Mouse (Mus musculus) T-cell, adult 2 months (primary cell): ENCODE results near the gene Stat2.

Experiments used
- DNase-seq: peaks from one replicate; pipeline ENCODE4 v3.0.0; 2022; ENCODE audit warnings: low spot score

Stat2 gene

GRCm38 (mm10) chr10:128270287-128270841 is at the start of gene Stat2:
Stat2 (plus strand) TSS chr10:128270559.
- DNase-seq = peak; percentile 92

- peak; percentile 36 for DNase-seq
These were observed 48.6 kb upstream of the Stat2 start for GRCm38 (mm10) chr10:128221533-128222286.

GRCm38 (mm10) chr10:128225064-128225463 is 45.3 kb upstream of the Stat2 start:
- no peak for DNase-seq

- DNase-seq = no peak
These were observed 44.8 kb upstream of the Stat2 start, which contains the start of gene Mip for GRCm38 (mm10) chr10:128225538-128225937. Mip (plus strand) TSS chr10:128225838.

GRCm38 (mm10) chr10:128227592-128227991 is 42.8 kb upstream of the Stat2 start:
- DNase-seq = no peak

GRCm38 (mm10) chr10:128228009-128228408 is 42.4 kb upstream of the Stat2 start:
- DNase-seq = no peak

- peak; percentile 30 for DNase-seq
These were observed 39.8 kb upstream of the Stat2 start for GRCm38 (mm10) chr10:128230582-128230981.

- DNase-seq = no peak
These were observed 39.2 kb upstream of the Stat2 start for GRCm38 (mm10) chr10:128231146-128231545.

GRCm38 (mm10) chr10:128231697-128232419 is 38.5 kb upstream of the Stat2 start, which contains the start of gene Timeless:
Timeless (plus strand) TSS chr10:128232065.
- DNase-seq = peak; percentile 86

GRCm38 (mm10) chr10:128232420-128232985 is 37.9 kb upstream of the Stat2 start:
- DNase-seq = peak; percentile 68

GRCm38 (mm10) chr10:128236321-128236720 is 34.0 kb upstream of the Stat2 start:
- DNase-seq = no peak

- no peak for DNase-seq
These were observed 32.4 kb upstream of the Stat2 start for GRCm38 (mm10) chr10:128237807-128238480.

- no peak for DNase-seq
These were observed 31.2 kb upstream of the Stat2 start for GRCm38 (mm10) chr10:128239140-128239539.

GRCm38 (mm10) chr10:128240131-128240530 is 30.2 kb upstream of the Stat2 start:
- no peak for DNase-seq

- no peak for DNase-seq
These were observed 27.1 kb upstream of the Stat2 start for GRCm38 (mm10) chr10:128243252-128243651.

- no peak for DNase-seq
These were observed 26.2 kb upstream of the Stat2 start for GRCm38 (mm10) chr10:128244121-128244520.

- no peak for DNase-seq
These were observed 23.2 kb upstream of the Stat2 start for GRCm38 (mm10) chr10:128247020-128247732.

GRCm38 (mm10) chr10:128250565-128250964 is 19.8 kb upstream of the Stat2 start:
- DNase-seq = no peak

- DNase-seq = no peak
These were observed 16.6 kb upstream of the Stat2 start, which contains the start of gene Apon for GRCm38 (mm10) chr10:128253677-128254255. Apon (plus strand) TSS chr10:128254096.

GRCm38 (mm10) chr10:128255925-128256324 is 14.4 kb upstream of the Stat2 start:
- no peak for DNase-seq

GRCm38 (mm10) chr10:128256328-128256727 is 14.0 kb upstream of the Stat2 start:
- no peak for DNase-seq
